Mouse (Mus musculus) urinary bladder, postnatal 14 days (tissue): Measurements from ENCODE around the gene Hepacam.

Experiments
- DNase-seq: peaks from one replicate; pipeline ENCODE4 v3.0.0; 2021; ENCODE audit warnings: low spot score

Hepacam gene

GRCm38 (mm10) chr9:37384284-37385182 lies 17.4 kb downstream of the Hepacam start:
- peak; percentile 45 for DNase-seq

- DNase-seq = no peak
Observed at GRCm38 (mm10) chr9:37390891-37391290, 23.7 kb downstream of the Hepacam start.

GRCm38 (mm10) chr9:37392071-37392470 lies 24.9 kb downstream of the Hepacam start:
- no peak for DNase-seq

- no peak for DNase-seq
Observed at GRCm38 (mm10) chr9:37393482-37394131, 26.5 kb downstream of the Hepacam start.

- DNase-seq = no peak
Observed at GRCm38 (mm10) chr9:37400585-37400984, 33.4 kb downstream of the Hepacam start.

GRCm38 (mm10) chr9:37401802-37402201 lies 34.7 kb downstream of the Hepacam start, which contains the start of gene Robo4:
Gene Robo4 (plus strand): TSS chr9:37401897.
- DNase-seq = no peak

- no peak for DNase-seq
Observed at GRCm38 (mm10) chr9:37402501-37402900, 35.4 kb downstream of the Hepacam start.

GRCm38 (mm10) chr9:37403011-37403410 lies 35.9 kb downstream of the Hepacam start:
- DNase-seq = no peak

- DNase-seq = no peak
Observed at GRCm38 (mm10) chr9:37406372-37406771, 39.2 kb downstream of the Hepacam start.

GRCm38 (mm10) chr9:37407850-37408502 lies 40.8 kb downstream of the Hepacam start:
- no peak for DNase-seq

- DNase-seq = no peak
Observed at GRCm38 (mm10) chr9:37409698-37410445, 42.7 kb downstream of the Hepacam start.

- no peak for DNase-seq
Observed at GRCm38 (mm10) chr9:37412989-37413388, 45.8 kb downstream of the Hepacam start.

- DNase-seq = no peak
Observed at GRCm38 (mm10) chr9:37414666-37415065, 47.5 kb downstream of the Hepacam start.

- DNase-seq = no peak
Observed at GRCm38 (mm10) chr9:37418791-37419190, 51.6 kb downstream of the Hepacam start.

- DNase-seq = peak; percentile 84
Observed at GRCm38 (mm10) chr9:37420676-37421075, 53.5 kb downstream of the Hepacam start.

- DNase-seq = no peak
Observed at GRCm38 (mm10) chr9:37421239-37421638, 54.1 kb downstream of the Hepacam start.

- no peak for DNase-seq
Observed at GRCm38 (mm10) chr9:37429326-37429725, 62.2 kb downstream of the Hepacam start.

- peak; percentile 87 for DNase-seq
Observed at GRCm38 (mm10) chr9:37430582-37430981, 63.4 kb downstream of the Hepacam start.

GRCm38 (mm10) chr9:37432026-37432666 lies 65.0 kb downstream of the Hepacam start:
- DNase-seq = peak; percentile 45

- DNase-seq = no peak
Observed at GRCm38 (mm10) chr9:37432720-37433421, 65.7 kb downstream of the Hepacam start, which contains the start of gene Robo3. Gene Robo3 (minus strand): TSS chr9:37433246.
